Mouse (Mus musculus): ENCODE measurements around the gene Fxyd4.

Fxyd4 gene

DNA sequence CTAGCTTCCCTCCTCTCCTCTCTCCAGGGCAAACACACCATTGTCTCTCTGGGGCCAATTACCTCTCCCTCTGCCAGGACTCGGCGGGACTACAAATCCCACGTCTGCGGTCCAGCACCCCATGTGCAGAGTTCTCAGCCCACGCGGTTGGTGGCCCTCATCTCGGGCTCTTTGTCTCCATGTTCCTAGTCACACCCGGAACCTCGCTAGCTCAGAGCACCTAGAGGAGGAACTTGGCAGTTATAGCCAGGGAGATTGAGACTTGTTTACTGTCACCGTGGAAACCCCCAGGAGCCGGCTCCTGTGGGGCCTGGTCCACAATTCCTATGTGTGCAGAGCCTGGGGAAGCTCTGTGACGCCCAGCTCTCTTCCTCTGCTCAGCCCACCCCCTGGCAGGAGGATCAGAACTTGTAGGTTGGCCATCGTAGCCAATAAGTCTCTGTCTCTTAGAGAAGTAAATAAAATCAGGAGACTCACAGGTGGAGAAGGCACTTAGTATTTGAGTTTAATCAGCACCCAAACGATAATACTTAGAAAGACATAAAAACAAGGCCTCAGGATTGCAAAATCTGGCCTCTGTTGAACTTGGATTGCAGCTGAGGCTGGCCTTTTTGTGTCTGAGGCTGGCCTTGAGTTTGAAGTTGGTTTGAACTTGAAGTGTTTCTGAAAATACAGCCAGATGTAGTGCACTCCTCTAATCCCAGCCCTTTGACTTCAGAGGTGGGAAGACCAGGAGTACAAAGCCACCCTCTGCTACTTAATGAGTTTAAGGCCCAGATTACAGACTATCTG lies 45.9 kb downstream of the Fxyd4 start:
- DNase-seq (ENCODE audit: low read depth, low spot score): no peak

DNA sequence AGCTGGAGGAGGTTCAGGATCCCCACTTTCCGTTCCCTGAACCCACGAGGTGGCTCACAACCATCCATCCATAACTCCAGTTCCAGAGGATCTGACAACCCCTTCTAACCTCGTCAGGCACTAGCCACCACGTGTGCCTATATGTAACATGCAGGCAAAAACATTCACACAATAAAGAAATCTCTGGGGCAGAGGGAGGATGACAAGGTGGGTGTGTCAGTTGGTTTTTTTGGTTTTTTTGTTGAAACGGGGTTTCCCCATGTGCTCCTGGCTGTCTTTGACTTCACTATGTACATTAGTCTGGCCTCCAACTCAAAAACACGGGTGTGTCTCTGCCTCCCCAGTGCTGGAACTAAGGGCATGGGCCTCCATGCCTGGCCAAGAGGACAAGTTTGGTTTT lies 47.2 kb downstream of the Fxyd4 start:
- DNase-seq (ENCODE audit: low read depth, low spot score): no peak

DNA sequence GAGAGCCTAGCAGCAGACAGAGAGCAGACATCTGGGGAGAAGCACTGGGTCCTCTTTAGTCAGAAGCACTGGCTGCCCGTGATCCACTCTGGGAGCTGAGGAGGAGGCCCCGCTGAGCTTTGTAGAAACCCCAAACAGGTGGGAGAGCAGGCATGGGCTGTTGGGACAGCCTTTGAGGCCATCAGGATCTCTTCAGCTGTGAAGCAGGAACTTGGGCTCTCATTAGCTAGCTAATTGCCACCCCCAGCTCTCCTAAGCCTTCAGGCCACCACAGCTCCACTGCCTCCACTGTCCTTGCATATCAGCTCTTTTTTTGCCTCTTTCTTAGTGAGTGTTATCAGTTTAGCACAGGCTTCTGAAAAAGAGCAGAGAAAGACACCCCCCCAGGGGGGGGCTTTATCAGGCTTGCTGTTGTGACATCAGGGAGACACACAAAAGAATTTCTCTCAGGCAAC lies 48.8 kb downstream of the Fxyd4 start:
- no peak for DNase-seq (ENCODE audit: low read depth, low spot score)

DNA sequence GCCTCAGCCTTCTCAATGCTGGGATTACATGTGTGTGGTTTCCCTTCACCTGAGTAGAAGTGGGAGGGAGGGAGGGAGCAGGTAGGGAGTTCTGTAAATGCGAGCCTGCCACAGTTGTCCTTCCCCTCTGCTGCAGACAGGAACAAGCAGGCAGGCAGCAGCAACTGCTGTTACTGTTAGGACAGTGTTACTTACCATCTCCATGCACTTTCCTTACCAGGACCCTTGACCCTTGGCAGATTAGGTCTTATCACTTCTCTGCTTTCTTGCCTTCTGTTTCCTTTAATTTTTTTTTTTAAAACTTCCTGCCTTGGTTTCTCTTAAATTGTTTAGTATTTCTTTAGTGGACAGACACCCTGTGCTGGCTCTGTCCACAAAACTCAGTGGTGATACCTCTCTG lies 49.5 kb downstream of the Fxyd4 start:
- DNase-seq (ENCODE audit: low read depth, low spot score): no peak

DNA sequence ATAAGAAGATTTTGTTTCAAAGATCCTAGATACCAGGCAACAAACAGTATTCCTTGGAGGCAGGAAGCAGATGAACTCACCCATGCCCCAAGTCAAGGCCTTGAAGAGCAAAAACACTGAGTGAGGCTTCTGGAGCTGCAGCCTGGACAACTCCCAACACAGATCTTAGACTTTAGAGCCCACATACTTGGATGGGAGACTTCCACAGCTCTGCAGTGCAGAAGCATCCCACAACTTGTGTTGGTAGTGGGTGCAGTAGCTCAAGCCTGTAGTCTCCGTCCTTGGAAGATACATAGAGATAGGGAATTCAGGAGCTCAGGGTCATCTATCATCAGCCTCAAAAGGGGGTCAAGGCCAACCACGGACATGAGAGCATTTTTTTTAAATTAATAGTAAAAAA lies 51.5 kb downstream of the Fxyd4 start:
- no peak for DNase-seq (ENCODE audit: low read depth, low spot score)

Data from retina, postnatal 7 days (tissue).